Mouse (Mus musculus): Measurements from ENCODE around the gene Dcaf12l1. TPM values are rescaled to one million over a fixed set of nuclear protein-coding genes. Genes with fewer than 3 reads are reported as not detected.
A peak's percentile ranks its signal among the peaks of the same experiment; 100 is the strongest.
"Not testable (repeated sequence)": the region's sequence is repeated elsewhere in the genome, so short reads cannot be mapped to it uniquely, and the experiment has no call there.

The Dcaf12l1 gene
- polyA plus RNA-seq (2015; fragmentation: Nextera tagmentation; extraction: Ambion mirVana): 4.2 and 5.0 TPM in 2 replicates

DNA sequence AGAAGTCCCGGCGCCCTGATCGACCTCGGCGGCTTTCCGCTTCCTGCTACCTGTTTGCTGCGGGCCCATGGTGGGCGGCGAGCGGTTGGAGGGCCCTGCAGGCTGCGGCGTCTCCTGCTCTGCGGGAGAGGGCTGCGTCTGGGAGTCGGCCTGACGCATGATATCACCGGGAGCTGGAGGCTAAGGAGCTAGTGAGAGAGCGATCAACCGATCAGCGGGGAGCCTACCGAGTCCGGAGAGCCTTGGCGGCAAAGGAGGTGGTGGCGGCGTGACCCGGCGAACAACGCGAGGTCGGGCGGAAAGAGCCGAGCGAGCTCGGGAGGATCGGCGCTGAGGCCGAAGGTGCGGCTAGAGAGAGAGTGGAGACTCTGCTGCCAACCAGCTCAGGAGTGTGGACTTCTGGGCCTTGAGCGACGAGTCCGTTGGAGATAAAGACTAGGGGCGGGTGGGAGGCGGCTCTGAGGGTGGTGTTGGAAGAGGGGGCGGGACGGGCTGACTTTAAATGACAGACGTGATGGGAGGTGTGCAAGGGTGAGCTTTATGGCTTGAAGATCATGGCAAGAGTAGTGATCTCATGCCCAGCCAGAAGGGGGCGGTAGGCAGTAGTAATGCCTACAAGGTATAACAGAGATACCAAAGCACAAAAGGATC, at the start of gene Dcaf12l1:
TSS of gene Dcaf12l1 (minus strand) at position 437 of the 651 bp plus-strand sequence.
- no peaks in the 10 kb centered on the region for H3K4me1 ChIP-seq (ENCODE audit: control insufficient read depth, insufficient read depth, low read length)
- H3K36me3 ChIP-seq (ENCODE audit: control insufficient read depth, insufficient read depth, low read length): no peaks in the 10 kb centered on the region
- no peaks in the 10 kb centered on the region for H3K27me3 ChIP-seq (replicated peaks; ENCODE audit: control insufficient read depth, insufficient read depth, low read length)
- peak within 1 kb of the TSS; percentile 53 for H3K4me3 ChIP-seq (ENCODE audit: low read length)
- peak; percentile 98 for ATAC-seq
- no peak within 1 kb of the TSS for H3K27ac ChIP-seq (ENCODE audit: low read length)
- no peaks in the 10 kb centered on the region for H3K9me3 ChIP-seq (ENCODE audit: control insufficient read depth, low read length)
- H3K9ac ChIP-seq (ENCODE audit: low read depth, low read length): peak within 1 kb of the TSS; percentile 70
- 11% methylated on average over 44 of the region's 47 CpGs for WGBS
- H3K4me2 ChIP-seq (ENCODE audit: low read depth, low read length): peak within 1 kb of the TSS; percentile 82

DNA sequence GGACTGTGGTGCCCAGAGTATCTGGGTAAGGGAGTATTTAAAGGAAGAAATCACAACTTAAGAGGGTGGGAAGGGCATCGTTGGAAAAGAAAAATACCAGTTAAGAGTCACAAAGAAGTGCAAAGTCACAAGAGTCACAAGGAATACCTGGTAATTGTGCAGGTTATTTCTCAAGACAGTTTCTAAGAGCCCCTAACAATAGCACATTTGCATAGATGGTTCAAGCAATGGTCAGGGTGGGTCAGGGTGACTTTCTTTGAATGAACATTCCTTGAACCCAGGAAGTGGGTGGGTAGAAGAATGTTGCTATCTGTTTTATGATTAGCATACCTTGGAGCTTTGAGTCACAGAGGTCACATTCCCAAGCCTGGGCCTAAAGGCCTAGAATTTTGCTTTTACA, 19.4 kb upstream of the Dcaf12l1 start:
- H3K27ac ChIP-seq (ENCODE audit: low read length); ATAC-seq; H3K9ac ChIP-seq (ENCODE audit: low read depth, low read length); H3K27me3 ChIP-seq (replicated peaks; ENCODE audit: control insufficient read depth, insufficient read depth, low read length); H3K4me1 ChIP-seq (ENCODE audit: control insufficient read depth, insufficient read depth, low read length); H3K4me3 ChIP-seq (ENCODE audit: low read length); H3K36me3 ChIP-seq (ENCODE audit: control insufficient read depth, insufficient read depth, low read length); H3K9me3 ChIP-seq (ENCODE audit: control insufficient read depth, low read length); H3K4me2 ChIP-seq (ENCODE audit: low read depth, low read length): not testable (repeated sequence)
- 69% methylated on average over 1 of the region's 1 CpGs for WGBS

DNA sequence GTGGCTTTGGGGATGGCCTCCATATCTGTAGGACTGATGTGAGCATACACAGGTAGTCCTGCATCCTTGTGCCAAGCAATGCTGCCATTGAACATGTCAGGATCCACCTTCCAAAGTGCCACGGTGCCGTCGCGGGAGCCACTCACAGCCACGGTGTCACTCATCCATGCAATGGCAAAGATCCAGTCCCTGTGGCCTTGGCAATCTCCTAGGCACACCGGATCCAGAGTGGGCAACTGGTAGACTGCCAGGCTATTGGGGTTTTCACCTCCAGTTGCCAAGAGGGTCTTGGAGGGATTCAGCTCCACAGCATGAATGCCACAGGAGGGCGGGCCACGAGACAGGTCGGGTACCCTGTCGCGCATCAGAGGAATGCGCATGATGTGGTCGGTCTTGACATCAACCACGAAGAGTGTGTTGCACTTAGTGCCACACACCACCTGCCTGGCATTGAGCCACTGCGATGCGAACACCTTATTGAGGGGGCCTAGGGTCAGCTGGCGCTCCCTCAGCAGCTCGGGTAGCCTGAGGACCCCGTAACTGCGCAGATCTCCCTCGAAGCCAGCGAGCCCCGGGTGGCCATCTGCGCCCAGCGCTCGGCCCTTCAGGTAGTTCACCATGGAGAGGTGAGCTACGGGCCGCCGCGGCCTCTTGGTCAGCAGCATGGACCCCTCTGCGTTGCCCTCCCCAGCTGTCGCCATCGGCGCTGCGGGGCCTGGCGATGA, 799 bp downstream of the Dcaf12l1 start:
- WGBS: 31% methylated on average over 35 of the region's 36 CpGs
- Histone ChIP-seq H3K4me1 (ENCODE audit: control insufficient read depth, insufficient read depth, low read length) (no peaks in the 10 kb centered on the region), H3K27me3 (replicated peaks; ENCODE audit: control insufficient read depth, insufficient read depth, low read length) (no peaks in the 10 kb centered on the region), H3K4me2 (ENCODE audit: low read depth, low read length) (peak overlapping the region; percentile 82), H3K36me3 (ENCODE audit: control insufficient read depth, insufficient read depth, low read length) (no peaks in the 10 kb centered on the region), H3K4me3 (ENCODE audit: low read length) (peak overlapping the region; percentile 53), H3K9me3 (ENCODE audit: control insufficient read depth, low read length) (no peaks in the 10 kb centered on the region), H3K27ac (ENCODE audit: low read length) (no peak overlapping the region), H3K9ac (ENCODE audit: low read depth, low read length) (peak overlapping the region; percentile 70)
- ATAC-seq: no peak

All from intestine, embryonic 16.5 days (tissue).